Mouse (Mus musculus): ENCODE data around the gene Gm20388. TPM values are rescaled to one million over a fixed set of nuclear protein-coding genes. Genes with fewer than 3 reads are reported as not detected.

Gene Gm20388
- polyA plus RNA-seq, 1 experiment from 2014 or later = 1.4 TPM

DNA sequence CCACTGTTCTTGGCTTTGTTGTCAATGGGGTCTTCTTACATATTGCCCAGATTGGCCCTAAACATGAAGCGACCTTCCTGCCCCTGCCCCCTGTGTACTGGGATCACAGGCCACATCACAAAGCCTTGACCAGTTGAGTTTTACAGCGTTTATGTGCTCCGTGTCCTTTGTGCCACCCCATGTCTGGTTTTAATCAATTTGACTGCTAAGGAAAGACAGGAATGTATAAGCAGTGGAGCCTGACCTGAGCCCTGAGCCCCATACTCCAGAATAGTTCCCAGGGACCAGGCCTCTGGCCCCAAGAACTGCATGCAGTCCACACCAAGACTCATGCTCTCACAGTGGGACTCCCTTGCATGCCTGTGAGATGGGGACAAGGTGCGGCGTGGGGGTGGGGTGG lies 2964.5 kb downstream of the Gm20388 start:
- no peaks in the 10 kb centered on the region for H3K36me3 ChIP-seq (ENCODE audit: control insufficient read depth, insufficient read depth)
- no peak overlapping the region for H3K27ac ChIP-seq (ENCODE audit: low read length)
- WGBS (ENCODE audit: insufficient replicate concordance) = 72% methylated on average over 5 of the region's 5 CpGs
- H3K9ac ChIP-seq (ENCODE audit: low read depth, low read length) = no peak overlapping the region
- no peaks in the 10 kb centered on the region for H3K27me3 ChIP-seq (ENCODE audit: control insufficient read depth, insufficient read depth, low read depth, low read length)
- ATAC-seq (ENCODE audit: low read depth) = no peak
- H3K4me2 ChIP-seq (ENCODE audit: low read depth, low read length) = no peak overlapping the region
- H3K4me3 ChIP-seq (ENCODE audit: low read depth, low read length) = no peak overlapping the region
- peaks cover 3% of the 10 kb centered on the region; the same call in 1 of the 2 replicates for H3K4me1 ChIP-seq (ENCODE audit: control insufficient read depth, low read depth, low read length)
- H3K9me3 ChIP-seq (replicated peaks; ENCODE audit: control insufficient read depth, low read length) = no peaks in the 10 kb centered on the region

DNA sequence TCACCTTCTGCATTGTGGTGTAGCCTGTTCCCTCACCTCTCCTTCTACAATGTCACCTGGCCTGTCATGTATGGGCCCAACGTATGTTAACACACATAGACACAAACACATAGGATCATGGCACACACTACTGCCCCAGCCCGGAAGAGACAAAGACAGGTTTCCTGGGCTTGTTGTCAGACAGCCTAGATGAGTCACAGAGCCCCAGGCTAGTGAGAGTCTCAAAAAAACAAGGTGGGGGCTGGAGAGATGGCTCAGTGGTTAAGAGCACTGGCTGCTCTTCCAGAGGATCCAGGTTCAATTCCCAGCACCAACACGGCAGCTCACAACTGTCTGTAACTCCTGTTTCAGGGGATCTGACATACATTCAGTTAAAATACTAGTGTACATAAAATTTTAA lies 2967.6 kb downstream of the Gm20388 start:
- 67% methylated on average over 3 of the region's 3 CpGs for WGBS (ENCODE audit: insufficient replicate concordance)
- no peaks in the 10 kb centered on the region for H3K9me3 ChIP-seq (replicated peaks; ENCODE audit: control insufficient read depth, low read length)
- no peak overlapping the region for H3K4me3 ChIP-seq (ENCODE audit: low read depth, low read length)
- H3K36me3 ChIP-seq (ENCODE audit: control insufficient read depth, insufficient read depth) = peaks cover 7% of the 10 kb centered on the region
- no peak overlapping the region for H3K9ac ChIP-seq (ENCODE audit: low read depth, low read length)
- H3K4me1 ChIP-seq (ENCODE audit: control insufficient read depth, low read depth, low read length) = no peaks in the 10 kb centered on the region
- ATAC-seq (ENCODE audit: low read depth) = no peak
- H3K27ac ChIP-seq (ENCODE audit: low read length) = no peak overlapping the region
- no peak overlapping the region for H3K4me2 ChIP-seq (ENCODE audit: low read depth, low read length)
- no peaks in the 10 kb centered on the region for H3K27me3 ChIP-seq (ENCODE audit: control insufficient read depth, insufficient read depth, low read depth, low read length)

DNA sequence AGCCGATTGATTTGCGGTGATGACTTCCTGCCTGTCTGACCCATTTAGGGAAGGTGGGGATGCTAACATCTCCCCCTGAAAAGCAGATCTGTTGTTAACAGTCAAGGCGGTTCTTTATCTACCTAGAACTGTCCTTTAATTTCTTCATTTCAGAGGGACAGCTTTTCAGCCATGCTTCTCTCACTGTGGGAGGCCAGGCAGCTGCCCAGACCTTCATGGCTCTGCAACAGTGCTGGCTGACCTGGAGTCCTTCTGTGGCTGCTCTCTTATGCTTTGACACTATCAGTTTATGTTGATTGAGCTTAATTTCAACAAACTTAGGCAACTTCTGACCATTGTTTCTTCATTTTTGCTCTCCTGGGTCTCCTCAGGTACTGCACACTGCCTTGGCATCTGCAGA lies 2969.7 kb downstream of the Gm20388 start:
- Histone ChIP-seq H3K36me3 (ENCODE audit: control insufficient read depth, insufficient read depth) (peaks cover 23% of the 10 kb centered on the region), H3K27ac (ENCODE audit: low read length) (no peak overlapping the region), H3K4me1 (ENCODE audit: control insufficient read depth, low read depth, low read length) (no peaks in the 10 kb centered on the region), H3K9me3 (replicated peaks; ENCODE audit: control insufficient read depth, low read length) (no peaks in the 10 kb centered on the region), H3K4me2 (ENCODE audit: low read depth, low read length) (no peak overlapping the region), H3K9ac (ENCODE audit: low read depth, low read length) (no peak overlapping the region), H3K27me3 (ENCODE audit: control insufficient read depth, insufficient read depth, low read depth, low read length) (no peaks in the 10 kb centered on the region), H3K4me3 (ENCODE audit: low read depth, low read length) (no peak overlapping the region)
- no peak for ATAC-seq (ENCODE audit: low read depth)
- WGBS (ENCODE audit: insufficient replicate concordance) = 49% methylated on average over 3 of the region's 3 CpGs

- WGBS (ENCODE audit: insufficient replicate concordance) = 85% methylated on average over 10 of the region's 10 CpGs
- no peak for ATAC-seq (ENCODE audit: low read depth)
- peaks cover 49% of the 10 kb centered on the region for H3K36me3 ChIP-seq (ENCODE audit: control insufficient read depth, insufficient read depth)
Measured at GRCm38 (mm10) chr8:122883671-122884070, 2973.0 kb downstream of the Gm20388 start.

GRCm38 (mm10) chr8:122891440-122891839 lies 2980.8 kb downstream of the Gm20388 start:
- no peak overlapping the region for H3K4me2 ChIP-seq (ENCODE audit: low read depth, low read length)
- no peaks in the 10 kb centered on the region for H3K9me3 ChIP-seq (replicated peaks; ENCODE audit: control insufficient read depth, low read length)
- H3K27ac ChIP-seq (ENCODE audit: low read length) = no peak overlapping the region
- no peak overlapping the region for H3K9ac ChIP-seq (ENCODE audit: low read depth, low read length)
- 77% methylated on average over 12 of the region's 12 CpGs for WGBS (ENCODE audit: insufficient replicate concordance)
- H3K36me3 ChIP-seq (ENCODE audit: control insufficient read depth, insufficient read depth) = peaks cover 68% of the 10 kb centered on the region
- no peak for ATAC-seq (ENCODE audit: low read depth)
- no peaks in the 10 kb centered on the region for H3K4me1 ChIP-seq (ENCODE audit: control insufficient read depth, low read depth, low read length)
- no peaks in the 10 kb centered on the region for H3K27me3 ChIP-seq (ENCODE audit: control insufficient read depth, insufficient read depth, low read depth, low read length)
- no peak overlapping the region for H3K4me3 ChIP-seq (ENCODE audit: low read depth, low read length)

More at GRCm38 (mm10) chr8:122883671-122884070, 2973.0 kb downstream of the Gm20388 start:
- Histone ChIP-seq H3K4me3 (ENCODE audit: low read depth, low read length) (no peak overlapping the region), H3K27me3 (ENCODE audit: control insufficient read depth, insufficient read depth, low read depth, low read length) (no peaks in the 10 kb centered on the region), H3K9me3 (replicated peaks; ENCODE audit: control insufficient read depth, low read length) (no peaks in the 10 kb centered on the region), H3K4me2 (ENCODE audit: low read depth, low read length) (no peak overlapping the region), H3K9ac (ENCODE audit: low read depth, low read length) (no peak overlapping the region), H3K27ac (ENCODE audit: low read length) (no peak overlapping the region), H3K4me1 (ENCODE audit: control insufficient read depth, low read depth, low read length) (no peaks in the 10 kb centered on the region)

DNA sequence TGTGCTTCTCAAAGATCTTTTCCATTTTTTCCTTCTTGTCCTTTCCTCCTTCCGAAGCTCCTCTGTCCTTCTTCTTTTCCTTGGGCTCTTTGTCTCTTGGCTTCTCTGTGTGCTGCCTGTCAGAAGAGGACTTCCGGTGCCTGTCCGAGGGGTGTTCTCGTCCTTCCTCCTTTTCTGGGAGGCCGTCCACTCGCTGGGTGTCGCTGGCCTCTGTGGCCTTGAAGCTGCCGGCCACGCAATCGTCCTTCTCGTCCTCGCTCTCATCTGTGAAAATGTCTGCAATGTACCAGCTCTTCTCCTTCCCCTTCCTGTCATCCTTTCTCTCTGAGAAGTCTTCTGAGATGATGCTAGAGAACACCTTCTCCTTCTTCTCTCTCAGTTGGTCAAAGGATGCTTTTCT lies 2982.8 kb downstream of the Gm20388 start:
- ATAC-seq (ENCODE audit: low read depth) = no peak
- Histone ChIP-seq H3K9me3 (replicated peaks; ENCODE audit: control insufficient read depth, low read length) (no peaks in the 10 kb centered on the region), H3K36me3 (ENCODE audit: control insufficient read depth, insufficient read depth) (peaks cover 55% of the 10 kb centered on the region), H3K9ac (ENCODE audit: low read depth, low read length) (no peak overlapping the region), H3K27me3 (ENCODE audit: control insufficient read depth, insufficient read depth, low read depth, low read length) (no peaks in the 10 kb centered on the region), H3K4me1 (ENCODE audit: control insufficient read depth, low read depth, low read length) (peaks cover 1% of the 10 kb centered on the region; the same call in 1 of the 2 replicates), H3K4me2 (ENCODE audit: low read depth, low read length) (no peak overlapping the region), H3K4me3 (ENCODE audit: low read depth, low read length) (no peak overlapping the region), H3K27ac (ENCODE audit: low read length) (no peak overlapping the region)
- WGBS (ENCODE audit: insufficient replicate concordance) = 83% methylated on average over 12 of the region's 12 CpGs

GRCm38 (mm10) chr8:122896317-122896716 lies 2985.7 kb downstream of the Gm20388 start:
- WGBS (ENCODE audit: insufficient replicate concordance) = 91% methylated on average over 11 of the region's 11 CpGs
- Histone ChIP-seq H3K4me1 (ENCODE audit: control insufficient read depth, low read depth, low read length) (peaks cover 6% of the 10 kb centered on the region; the same call in 1 of the 2 replicates), H3K9me3 (replicated peaks; ENCODE audit: control insufficient read depth, low read length) (no peaks in the 10 kb centered on the region), H3K27ac (ENCODE audit: low read length) (no peak overlapping the region), H3K4me2 (ENCODE audit: low read depth, low read length) (no peak overlapping the region), H3K4me3 (ENCODE audit: low read depth, low read length) (no peak overlapping the region), H3K9ac (ENCODE audit: low read depth, low read length) (no peak overlapping the region), H3K27me3 (ENCODE audit: control insufficient read depth, insufficient read depth, low read depth, low read length) (no peaks in the 10 kb centered on the region), H3K36me3 (ENCODE audit: control insufficient read depth, insufficient read depth) (peaks cover 41% of the 10 kb centered on the region)
- ATAC-seq (ENCODE audit: low read depth) = no peak

DNA sequence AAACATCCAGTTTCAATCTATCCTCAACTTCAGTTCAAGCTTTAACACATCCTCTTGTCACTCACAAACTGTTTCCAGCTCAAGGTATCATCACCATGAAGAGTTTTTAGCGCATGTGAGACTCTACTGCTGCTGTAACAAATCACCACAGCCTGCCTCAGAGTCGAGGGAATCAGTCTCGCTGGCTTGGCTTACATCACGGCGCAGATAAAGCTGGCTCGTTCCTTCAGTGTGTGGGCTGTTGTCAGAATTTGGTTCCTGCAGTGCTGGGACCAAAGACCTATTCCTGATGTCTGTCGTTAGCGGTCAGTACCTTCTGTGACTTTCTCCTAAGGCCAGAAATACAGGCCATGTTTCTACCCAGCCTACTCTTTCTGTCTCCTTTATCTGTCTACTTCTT lies 2986.6 kb downstream of the Gm20388 start:
- no peak for ATAC-seq (ENCODE audit: low read depth)
- no peak overlapping the region for H3K4me2 ChIP-seq (ENCODE audit: low read depth, low read length)
- no peak overlapping the region for H3K27ac ChIP-seq (ENCODE audit: low read length)
- H3K9ac ChIP-seq (ENCODE audit: low read depth, low read length) = no peak overlapping the region
- H3K27me3 ChIP-seq (ENCODE audit: control insufficient read depth, insufficient read depth, low read depth, low read length) = no peaks in the 10 kb centered on the region
- peaks cover 6% of the 10 kb centered on the region; the same call in 1 of the 2 replicates for H3K4me1 ChIP-seq (ENCODE audit: control insufficient read depth, low read depth, low read length)
- WGBS (ENCODE audit: insufficient replicate concordance) = 89% methylated on average over 8 of the region's 8 CpGs
- H3K9me3 ChIP-seq (replicated peaks; ENCODE audit: control insufficient read depth, low read length) = no peaks in the 10 kb centered on the region
- H3K36me3 ChIP-seq (ENCODE audit: control insufficient read depth, insufficient read depth) = peaks cover 32% of the 10 kb centered on the region
- H3K4me3 ChIP-seq (ENCODE audit: low read depth, low read length) = no peak overlapping the region

DNA sequence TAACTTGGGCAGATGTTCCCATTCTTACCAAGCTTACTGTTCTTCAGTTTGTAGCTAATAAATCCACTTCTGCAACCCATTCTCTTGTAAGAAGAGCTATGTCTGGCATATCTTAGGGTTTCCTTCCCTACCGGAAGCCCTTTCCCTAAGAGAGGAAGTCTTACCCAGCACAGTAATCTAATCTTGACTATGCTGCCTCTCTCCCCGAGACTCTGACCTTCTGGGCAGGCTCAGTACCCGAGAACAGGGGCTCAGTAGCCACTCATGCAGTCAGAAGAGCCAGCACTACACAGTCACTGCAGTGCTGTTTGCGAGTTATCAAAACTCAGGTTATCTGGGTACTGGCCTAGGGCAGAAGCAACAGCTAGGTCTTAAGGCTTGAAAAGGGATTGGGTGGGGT lies 2987.4 kb downstream of the Gm20388 start:
- Histone ChIP-seq H3K4me1 (ENCODE audit: control insufficient read depth, low read depth, low read length) (peaks cover 6% of the 10 kb centered on the region; the same call in 1 of the 2 replicates), H3K4me3 (ENCODE audit: low read depth, low read length) (no peak overlapping the region), H3K27ac (ENCODE audit: low read length) (no peak overlapping the region), H3K9me3 (replicated peaks; ENCODE audit: control insufficient read depth, low read length) (no peaks in the 10 kb centered on the region), H3K36me3 (ENCODE audit: control insufficient read depth, insufficient read depth) (peaks cover 25% of the 10 kb centered on the region), H3K4me2 (ENCODE audit: low read depth, low read length) (no peak overlapping the region), H3K27me3 (ENCODE audit: control insufficient read depth, insufficient read depth, low read depth, low read length) (no peaks in the 10 kb centered on the region), H3K9ac (ENCODE audit: low read depth, low read length) (no peak overlapping the region)
- 51% methylated on average over 4 of the region's 4 CpGs for WGBS (ENCODE audit: insufficient replicate concordance)
- no peak for ATAC-seq (ENCODE audit: low read depth)

Data from liver, embryonic 16.5 days (tissue).